Mouse (Mus musculus) C2C12 (cell line): ENCODE results near the gene Psmd3. TPM values are rescaled to one million over a fixed set of nuclear protein-coding genes. Genes with fewer than 3 reads are reported as not detected.
"Not testable (repeated sequence)": the region's sequence is repeated elsewhere in the genome, so short reads cannot be mapped to it uniquely, and the experiment has no call there.

Experiments used
- H3K27me3 ChIP-seq: one replicate; pipeline ENCODE4 v1.6.1; 2011; ENCODE audit not compliant: control insufficient read depth, insufficient read depth, insufficient read length
- H3K36me3 ChIP-seq: one replicate; pipeline ENCODE4 v1.6.1; 2011; ENCODE audit not compliant: control insufficient read depth, insufficient read depth
- H3K4me3 ChIP-seq: one replicate; pipeline ENCODE4 v1.5.1; 2011; ENCODE audit warnings: mild to moderate bottlenecking, control low read depth; ENCODE audit not compliant: poor library complexity, insufficient read depth, severe bottlenecking
- H3K79me2 ChIP-seq: one replicate; pipeline ENCODE4 v1.6.1; 2011; ENCODE audit not compliant: control insufficient read depth, insufficient read depth
- H3K79me3 ChIP-seq: one replicate; pipeline ENCODE4 v1.6.1; 2011; ENCODE audit warnings: low read depth, control low read depth
- H3ac ChIP-seq: one replicate; pipeline ENCODE3; 2011; ENCODE audit warnings: low read depth; ENCODE audit not compliant: control insufficient read depth, insufficient read length
- CEBPB ChIP-seq: IDR thresholded peaks from one replicate; pipeline ENCODE4 v1.6.1; 2011; ENCODE audit warnings: low read depth, mild to moderate bottlenecking, control low read depth, moderate library complexity
- CTCF ChIP-seq: IDR thresholded peaks from one replicate; pipeline ENCODE4 v1.5.1; 2011; ENCODE audit not compliant: control insufficient read depth, insufficient read depth, insufficient read length
- FOSL1 ChIP-seq: IDR thresholded peaks from one replicate; pipeline ENCODE4 v1.8.0; 2011; ENCODE audit warnings: mild to moderate bottlenecking, low read length; ENCODE audit not compliant: poor library complexity, insufficient read depth, severe bottlenecking
- MAX ChIP-seq: IDR thresholded peaks from one replicate; pipeline ENCODE4 v1.6.1; 2011; ENCODE audit warnings: mild to moderate bottlenecking, control low read depth
- MYOD1 ChIP-seq: IDR thresholded peaks from one replicate; pipeline ENCODE4 v1.6.1; 2011; ENCODE audit warnings: low read depth; ENCODE audit not compliant: control insufficient read depth, insufficient read length
- MYOG ChIP-seq: IDR thresholded peaks from one replicate; pipeline ENCODE4 v1.6.1; 2011; ENCODE audit not compliant: control insufficient read depth, insufficient read length; ENCODE audit errors: extremely low read depth
- USF1 ChIP-seq: IDR thresholded peaks from one replicate; pipeline ENCODE4 v1.6.1; 2011; ENCODE audit warnings: low read depth, mild to moderate bottlenecking, control low read depth, moderate library complexity
- polyA plus RNA-seq: library from polyadenylated mRNA; unstranded; fragments of >200 nt; fragmentation: generic; extraction: Trizol; gene quantifications from one replicate; pipeline ENCODE4 v1.2.1, GENCODE M21; 2012; ENCODE audit warnings: missing spikeins

The Psmd3 gene
- polyA plus RNA-seq, 1 experiment = 244 TPM

DNA sequence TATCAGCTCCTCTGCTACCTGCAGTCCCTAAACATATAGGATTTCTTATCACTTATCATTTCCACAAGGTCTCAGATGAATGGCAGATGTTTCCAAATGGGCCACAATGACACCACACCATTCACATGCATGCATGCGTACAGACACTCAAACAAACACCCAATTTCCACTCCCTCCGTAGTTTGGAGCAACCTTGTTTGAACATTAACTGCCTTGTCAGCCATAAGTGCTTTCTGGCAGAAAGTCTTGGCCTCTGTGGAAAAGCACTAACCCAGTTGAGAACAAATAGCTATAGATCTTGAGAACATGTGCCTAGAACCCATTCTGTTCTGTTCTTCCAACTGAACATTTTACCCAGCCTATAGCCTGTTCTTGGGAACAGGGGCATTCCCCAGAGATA, 36.4 kb upstream of the Psmd3 start:
- H3K4me3 ChIP-seq = no peak overlapping the region
- no peak for TF ChIP-seq MAX
- TF ChIP-seq MYOD1 = no peak
- no peak for TF ChIP-seq USF1
- TF ChIP-seq CEBPB = no peak
- no peak for TF ChIP-seq CTCF
- TF ChIP-seq FOSL1 = no peak
- TF ChIP-seq MYOG = no peak
- H3K79me3 ChIP-seq = no peaks in the 10 kb centered on the region
- H3ac ChIP-seq = no peak overlapping the region
- no peaks in the 10 kb centered on the region for H3K36me3 ChIP-seq
- peaks cover 51% of the 10 kb centered on the region for H3K27me3 ChIP-seq
- H3K79me2 ChIP-seq = no peaks in the 10 kb centered on the region

DNA sequence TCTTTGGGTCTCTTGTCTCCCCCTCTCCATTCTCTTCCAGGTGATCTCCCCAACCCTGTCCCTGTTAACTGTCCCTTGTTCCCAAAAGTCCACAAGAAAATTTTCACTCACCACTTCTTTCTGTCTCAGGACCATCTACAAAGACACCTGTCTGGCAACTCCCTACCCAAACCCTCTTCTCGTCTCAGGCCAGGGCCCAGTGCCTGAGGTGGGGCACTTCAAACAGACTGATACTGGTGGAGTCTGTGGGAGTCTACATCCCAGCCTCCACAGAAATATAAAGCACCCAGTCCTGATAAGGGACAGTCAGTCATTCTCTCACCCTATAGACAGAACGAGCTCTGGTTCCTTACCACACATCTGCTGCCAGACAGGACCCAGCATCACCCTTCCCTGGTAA, 35.9 kb upstream of the Psmd3 start, which contains the start of gene Gsdma2:
Gene Gsdma2, plus strand, starts transcription at position 301 of the 400 bp plus-strand sequence.
- Histone ChIP-seq H3K79me3 (no peaks in the 10 kb centered on the region), H3K36me3 (no peaks in the 10 kb centered on the region), H3ac (no peak within 1 kb of the TSS), H3K27me3 (peaks cover 49% of the 10 kb centered on the region), H3K79me2 (no peaks in the 10 kb centered on the region), H3K4me3 (no peak within 1 kb of the TSS)
- no peak for TF ChIP-seq MYOD1
- TF ChIP-seq CEBPB = no peak
- TF ChIP-seq USF1 = no peak
- no peak for TF ChIP-seq CTCF
- no peak for TF ChIP-seq MAX
- no peak for TF ChIP-seq MYOG
- no peak for TF ChIP-seq FOSL1

DNA sequence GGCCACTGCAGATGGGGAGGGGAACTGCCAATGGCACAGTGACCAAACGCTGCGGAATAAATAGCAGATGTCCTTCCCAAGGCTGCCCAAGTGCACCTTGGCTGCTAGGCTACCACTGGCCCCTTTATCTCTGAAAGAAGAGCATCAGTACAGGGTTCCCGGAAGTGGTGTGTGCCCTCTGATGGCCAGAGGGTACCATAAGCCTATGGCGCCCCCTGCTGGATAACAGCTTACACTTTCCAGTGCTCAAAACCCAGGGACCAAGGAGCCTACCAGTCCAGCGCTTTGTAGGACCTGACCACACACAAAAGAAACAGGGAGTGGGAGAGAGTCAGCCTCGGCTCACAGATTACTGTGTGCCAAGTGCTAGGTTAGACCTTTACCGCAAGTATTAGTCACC, 27.3 kb upstream of the Psmd3 start:
- TF ChIP-seq CTCF = peak; percentile 10
- not testable (repeated sequence) for H3K4me3 ChIP-seq
- H3K27me3 ChIP-seq = peaks cover 42% of the 10 kb centered on the region

DNA sequence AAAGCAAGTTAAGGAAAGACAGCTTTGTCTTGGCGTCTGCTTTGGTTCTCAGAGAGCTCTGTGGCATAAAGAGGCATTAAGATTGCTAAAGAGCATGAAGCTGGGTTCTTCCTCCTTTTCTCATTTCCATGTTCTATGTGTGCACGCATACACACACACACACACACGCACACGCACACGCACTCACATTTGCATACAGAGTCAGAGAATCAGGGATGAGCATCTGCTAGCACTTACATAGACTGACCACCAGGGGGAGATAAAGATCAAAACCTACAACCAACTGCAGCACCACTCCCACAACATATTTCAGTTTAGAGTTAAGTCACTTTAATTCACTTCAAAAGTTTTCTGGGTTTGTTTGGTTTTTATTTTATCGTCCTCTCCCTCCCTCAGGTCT, 21.8 kb upstream of the Psmd3 start:
- no peak for TF ChIP-seq FOSL1
- peak; percentile 36 for TF ChIP-seq CTCF
- Histone ChIP-seq H3K79me2 (no peaks in the 10 kb centered on the region), H3K27me3 (peaks cover 41% of the 10 kb centered on the region)

More for the DNA sequence above, 27.3 kb upstream of the Psmd3 start:
- H3K79me3 ChIP-seq, H3ac ChIP-seq, H3K79me2 ChIP-seq, H3K36me3 ChIP-seq: not testable (repeated sequence)

GRCm38 (mm10) chr11:98664091-98664490, 18.3 kb upstream of the Psmd3 start, which contains the start of gene Gsdma:
Gene Gsdma (plus strand): TSS chr11:98664351.
- Histone ChIP-seq H3K4me3 (no peak within 1 kb of the TSS), H3K79me2 (no peaks in the 10 kb centered on the region), H3K27me3 (peaks cover 57% of the 10 kb centered on the region), H3K79me3 (no peaks in the 10 kb centered on the region), H3K36me3 (no peaks in the 10 kb centered on the region), H3ac (no peak within 1 kb of the TSS)
- TF ChIP-seq FOSL1 (no peak), USF1 (no peak), MAX (no peak), MYOD1 (no peak), MYOG (no peak), CTCF (no peak), CEBPB (no peak)

More for the DNA sequence above, 21.8 kb upstream of the Psmd3 start:
- H3ac ChIP-seq = no peak overlapping the region
- no peak overlapping the region for H3K4me3 ChIP-seq
- no peaks in the 10 kb centered on the region for H3K36me3 ChIP-seq
- no peaks in the 10 kb centered on the region for H3K79me3 ChIP-seq

- Histone ChIP-seq H3K79me2 (no peaks in the 10 kb centered on the region), H3K4me3 (no peak overlapping the region), H3ac (no peak overlapping the region), H3K36me3 (no peaks in the 10 kb centered on the region), H3K79me3 (no peaks in the 10 kb centered on the region), H3K27me3 (peaks cover 54% of the 10 kb centered on the region)
- TF ChIP-seq USF1 (no peak), MAX (no peak), MYOG (no peak), CEBPB (no peak)
Observed at GRCm38 (mm10) chr11:98668984-98669383, 13.4 kb upstream of the Psmd3 start.
